Mouse (Mus musculus) brain, embryonic 14.5 days (tissue): Measurements from ENCODE around the gene Hnrnpf.

Source experiments
- CTCF ChIP-seq: fragments of 200-500 bp; IDR thresholded peaks from 2 replicates; pipeline ENCODE4 v1.5.1; 2012; ENCODE audit warnings: inconsistent platforms, mild to moderate bottlenecking, moderate library complexity, borderline replicate concordance; ENCODE audit not compliant: insufficient read depth, insufficient read length; ENCODE audit errors: extremely low read depth
- POLR2A ChIP-seq: fragments of 200-500 bp; IDR thresholded peaks from 2 replicates; pipeline ENCODE4 v1.6.1; 2012; ENCODE audit warnings: mild to moderate bottlenecking, inconsistent platforms, borderline replicate concordance; ENCODE audit not compliant: poor library complexity, insufficient read depth, insufficient read length, severe bottlenecking; ENCODE audit errors: extremely low read depth

DNA sequence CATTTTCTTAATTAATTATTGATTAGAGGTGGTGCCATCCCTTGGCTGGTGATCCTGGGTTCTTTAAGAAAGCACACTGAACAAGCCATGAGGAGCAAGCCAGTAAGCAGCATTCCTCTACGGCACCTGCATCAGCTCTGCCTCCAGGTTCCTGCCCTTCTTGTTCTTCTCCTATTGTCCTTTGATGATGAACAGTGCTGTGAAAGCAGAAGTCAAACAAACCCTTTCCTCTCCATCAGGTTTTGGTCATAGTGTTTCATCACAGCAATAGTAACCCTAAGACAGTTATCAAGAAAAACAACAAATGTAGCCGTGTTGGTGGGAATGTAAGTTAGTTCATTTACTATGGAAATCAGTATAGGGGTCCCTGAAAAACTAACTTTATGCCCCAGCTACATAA lies 6.7 kb upstream of the Hnrnpf start:
- TF ChIP-seq POLR2A: no peak
- no peak for TF ChIP-seq CTCF
